Mouse (Mus musculus) gastrocnemius, adult 2 months (tissue): ENCODE results near the gene Fbxo11. TPM values are rescaled to one million over a fixed set of nuclear protein-coding genes. Genes with fewer than 3 reads are reported as not detected.
A peak's percentile ranks its signal among the peaks of the same experiment; 100 is the strongest.

Experiments
- DNase-seq: peaks from one replicate; pipeline ENCODE4 v3.0.0; 2022
- H3K27ac ChIP-seq: fragments of 200-600 bp; 2 replicates; pipeline ENCODE4 v1.8.1; 2022; ENCODE audit warnings: mild to moderate bottlenecking
- H3K4me3 ChIP-seq: fragments of 200-600 bp; 2 replicates; pipeline ENCODE4 v1.8.1; 2022; ENCODE audit warnings: mild to moderate bottlenecking, moderate library complexity
- CTCF ChIP-seq: fragments of 200-600 bp; IDR thresholded peaks from 2 replicates; pipeline ENCODE4 v1.8.1; 2022; ENCODE audit warnings: antibody characterized with exemption, mild to moderate bottlenecking, moderate library complexity
- intact Hi-C: fragments of 180-260 bp; cut with DNase I; formaldehyde crosslinking; loops from one replicate; pipeline ENCODE4 v1.15.1; 2025
- total RNA-seq, 2 experiments: library from RNA; stranded (reverse); gene quantifications; 2 replicates each; pipeline ENCODE4 v1.2.3; 2021

The Fbxo11 gene
- total RNA-seq, 2 experiments from 2014 or later, result 33.2 to 38.8 TPM

DNA sequence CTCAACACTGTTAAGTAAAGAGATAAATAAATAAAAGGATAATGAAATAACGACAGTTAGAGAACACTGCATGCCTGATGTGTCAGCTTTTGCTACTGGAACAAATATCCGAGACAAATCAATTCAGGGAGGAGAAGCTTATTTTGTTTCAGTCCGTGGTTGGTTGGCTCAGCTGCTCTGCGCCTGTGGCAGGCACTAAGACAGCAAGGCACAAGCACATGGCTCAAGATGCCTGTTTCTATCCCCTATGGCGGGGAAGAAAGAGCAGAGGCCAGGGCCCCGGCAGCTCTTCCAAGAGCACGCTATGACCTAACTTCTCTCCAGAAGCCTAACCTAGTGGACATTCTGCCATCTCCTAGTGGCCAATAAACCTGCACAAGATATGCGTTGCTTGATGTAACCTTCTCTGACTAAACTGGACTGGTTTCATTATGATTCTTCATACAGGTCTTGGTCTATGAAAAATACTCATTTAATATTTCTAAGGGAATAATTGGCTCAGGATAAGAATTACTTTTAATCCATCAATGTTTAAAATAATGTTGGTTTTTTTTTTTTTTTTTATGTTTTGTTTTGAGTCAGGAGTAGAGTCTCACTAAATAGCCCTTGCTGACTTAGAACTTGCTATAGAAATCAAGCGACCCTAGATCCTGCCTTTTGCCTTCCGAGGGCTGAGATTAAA is 30.6 kb upstream of the Fbxo11 start:
- no peak overlapping the region for H3K27ac ChIP-seq
- intact Hi-C loops, result no loop called here
- H3K4me3 ChIP-seq, result no peak overlapping the region
- TF ChIP-seq CTCF, result no peak
- DNase-seq, result no peak

DNA sequence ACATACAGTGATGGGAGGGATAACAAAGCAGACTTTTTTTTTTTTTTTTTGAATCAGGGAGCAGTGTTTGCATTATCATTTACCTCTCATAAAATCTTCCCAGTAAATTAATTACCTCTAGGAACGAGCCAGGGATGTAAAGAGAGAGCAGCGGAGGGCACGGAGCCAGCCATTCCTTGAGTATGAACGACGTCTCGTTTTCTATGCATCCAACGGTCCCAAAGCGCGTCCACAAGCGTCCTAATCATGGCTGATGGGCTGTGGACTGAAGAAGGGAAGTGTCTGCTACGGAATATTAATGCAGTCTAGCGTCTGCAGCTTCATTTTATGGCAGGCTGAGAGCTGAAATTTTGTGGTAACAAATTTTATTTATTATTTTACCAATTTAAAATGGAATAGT is 29.2 kb upstream of the Fbxo11 start:
- intact Hi-C loops, result no loop called here
- no peak for TF ChIP-seq CTCF
- DNase-seq, result no peak
- no peak overlapping the region for H3K27ac ChIP-seq
- H3K4me3 ChIP-seq, result no peak overlapping the region

DNA sequence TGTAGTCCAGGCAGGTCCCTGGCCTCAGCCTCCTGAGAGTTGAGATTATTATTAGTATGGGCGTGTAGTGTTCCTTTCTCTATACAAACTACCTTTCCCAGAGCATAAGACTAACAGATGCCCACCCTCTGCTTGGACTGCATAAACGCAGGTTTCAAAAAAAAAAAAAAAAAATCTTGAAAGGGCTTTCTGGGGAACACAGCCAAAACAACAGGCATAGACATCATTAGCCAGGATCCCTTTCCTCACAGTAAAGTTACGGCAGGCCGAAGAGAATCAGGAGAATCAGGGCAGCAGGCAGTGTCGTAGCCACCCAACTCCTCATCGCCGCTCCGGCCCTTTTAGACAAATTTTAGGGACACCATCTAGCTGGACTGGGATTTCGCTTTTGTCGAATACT is 28.7 kb upstream of the Fbxo11 start:
- H3K27ac ChIP-seq, result no peak overlapping the region
- H3K4me3 ChIP-seq, result no peak overlapping the region
- intact Hi-C loops, result no loop called here
- DNase-seq, result no peak
- TF ChIP-seq CTCF, result no peak

DNA sequence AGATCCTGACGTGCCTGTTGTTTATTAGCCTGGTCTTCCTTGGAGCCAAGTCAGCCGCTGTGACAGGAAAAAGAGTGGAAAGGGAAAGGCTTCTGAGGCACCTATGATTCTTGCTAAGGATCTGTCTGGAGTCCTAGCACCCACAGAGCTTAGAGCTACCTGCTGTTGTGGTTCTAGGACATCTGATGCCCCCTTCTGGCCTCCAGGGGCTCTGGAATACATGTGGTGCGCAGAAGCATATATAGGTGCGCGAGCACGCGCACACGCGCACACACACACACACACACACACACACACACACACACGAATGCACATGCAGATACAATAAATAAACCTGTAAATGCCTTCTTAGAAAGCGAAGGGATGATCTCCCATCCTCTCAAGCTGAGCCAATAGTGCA is 20.9 kb upstream of the Fbxo11 start:
- TF ChIP-seq CTCF, result no peak
- no peak for DNase-seq
- Histone ChIP-seq H3K27ac (no peak overlapping the region), H3K4me3 (no peak overlapping the region)
- intact Hi-C loops, result no loop called here

DNA sequence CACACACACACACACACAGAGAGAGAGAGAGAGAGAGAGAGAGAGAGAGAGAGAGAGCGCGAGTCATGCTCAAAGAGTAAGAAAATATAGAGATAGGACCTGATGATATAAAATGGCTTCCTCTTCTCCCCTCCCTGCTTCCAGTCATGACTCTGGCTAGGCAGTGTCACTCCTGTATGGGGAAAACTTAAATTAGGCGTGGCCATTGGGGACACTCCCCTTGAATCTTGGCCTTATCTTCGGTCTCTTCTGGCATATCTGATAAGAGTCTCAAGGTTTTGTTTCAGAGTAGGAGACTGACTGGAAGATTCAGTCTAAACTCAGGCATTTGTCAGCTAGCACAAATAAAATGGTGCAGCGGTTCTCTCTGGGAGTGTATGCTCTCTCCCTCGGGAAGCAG is 16.4 kb upstream of the Fbxo11 start:
- DNase-seq, result no peak
- intact Hi-C loops, result no loop called here
- TF ChIP-seq CTCF, result no peak
- Histone ChIP-seq H3K27ac (no peak overlapping the region), H3K4me3 (no peak overlapping the region)

DNA sequence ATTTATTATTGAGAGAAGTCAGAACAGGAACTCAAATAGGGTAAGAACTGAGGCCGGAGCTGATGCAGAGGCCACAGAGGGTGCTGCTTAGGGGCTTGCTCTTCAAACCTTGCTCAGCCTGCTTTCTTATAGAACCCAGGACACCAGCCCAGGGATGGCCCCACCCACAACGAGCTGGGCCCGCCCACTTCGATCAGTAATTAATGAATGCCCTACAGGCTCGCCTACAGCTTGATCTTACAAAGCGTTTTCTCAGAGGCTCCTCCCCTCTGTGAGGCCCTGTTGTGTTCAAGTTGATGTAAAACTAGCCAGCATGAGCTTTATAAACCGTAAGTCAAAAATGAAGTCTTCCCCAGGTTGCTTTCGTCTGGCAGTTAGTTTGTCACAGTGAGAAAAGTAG is 14.7 kb upstream of the Fbxo11 start:
- intact Hi-C loops, result no loop called here
- TF ChIP-seq CTCF, result no peak
- Histone ChIP-seq H3K4me3 (no peak overlapping the region), H3K27ac (no peak overlapping the region)
- DNase-seq, result no peak

DNA sequence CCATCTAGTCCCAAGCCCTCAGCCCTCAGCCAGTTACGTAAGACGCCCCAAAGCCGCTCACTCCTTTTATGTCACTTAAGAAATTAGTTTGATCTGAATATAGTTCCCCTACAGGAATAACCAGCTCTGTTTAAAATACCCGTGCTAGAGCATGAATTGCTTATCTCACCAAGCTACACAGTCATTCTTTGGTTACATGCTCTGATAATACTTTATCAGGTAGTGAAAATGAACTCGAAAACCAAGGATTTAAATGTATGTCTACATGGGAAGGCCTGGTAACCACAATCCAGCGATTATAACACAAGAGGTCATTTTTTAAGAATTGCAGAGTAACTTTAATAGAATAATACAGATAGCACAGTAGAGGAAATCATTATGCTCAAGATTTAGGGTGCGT is 7.0 kb upstream of the Fbxo11 start:
- no peak overlapping the region for H3K4me3 ChIP-seq
- TF ChIP-seq CTCF, result no peak
- no peak for DNase-seq
- intact Hi-C loops, result no loop called here
- no peak overlapping the region for H3K27ac ChIP-seq

DNA sequence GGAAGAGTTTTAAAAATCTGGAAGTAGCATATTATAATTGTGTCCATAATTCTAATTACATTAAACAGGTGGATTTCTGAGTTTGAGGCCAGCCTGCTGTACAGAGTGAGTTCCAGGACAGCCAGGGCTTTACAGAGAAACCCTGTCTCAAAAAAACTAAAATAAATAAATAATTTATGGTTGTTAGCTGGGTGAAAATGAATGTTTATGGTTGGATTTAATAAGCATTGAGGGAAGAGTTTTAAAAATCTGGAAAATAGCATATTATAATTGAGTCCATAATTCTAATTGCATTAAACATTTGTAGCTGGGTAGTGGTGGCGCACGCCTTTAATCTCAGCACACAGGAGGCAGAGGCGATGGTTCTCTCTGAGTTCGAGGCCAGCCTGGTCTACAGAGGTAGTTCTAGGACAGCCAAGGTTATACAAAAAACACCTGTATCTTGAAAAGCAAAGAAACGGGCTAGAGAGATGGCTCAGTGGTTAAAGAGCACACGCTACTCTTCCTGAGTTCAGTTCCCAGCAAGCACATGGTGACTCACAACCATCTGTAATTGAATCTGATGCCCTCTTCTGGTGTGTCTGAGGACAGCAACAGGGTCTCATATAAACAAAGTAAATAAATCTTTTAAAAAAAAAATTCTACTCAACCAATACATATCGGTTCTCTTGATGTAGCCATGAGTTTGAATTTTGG is 3.1 kb upstream of the Fbxo11 start:
- intact Hi-C loops, result no loop called here
- TF ChIP-seq CTCF, result no peak
- no peak for DNase-seq
- H3K4me3 ChIP-seq, result no peak overlapping the region
- no peak overlapping the region for H3K27ac ChIP-seq

DNA sequence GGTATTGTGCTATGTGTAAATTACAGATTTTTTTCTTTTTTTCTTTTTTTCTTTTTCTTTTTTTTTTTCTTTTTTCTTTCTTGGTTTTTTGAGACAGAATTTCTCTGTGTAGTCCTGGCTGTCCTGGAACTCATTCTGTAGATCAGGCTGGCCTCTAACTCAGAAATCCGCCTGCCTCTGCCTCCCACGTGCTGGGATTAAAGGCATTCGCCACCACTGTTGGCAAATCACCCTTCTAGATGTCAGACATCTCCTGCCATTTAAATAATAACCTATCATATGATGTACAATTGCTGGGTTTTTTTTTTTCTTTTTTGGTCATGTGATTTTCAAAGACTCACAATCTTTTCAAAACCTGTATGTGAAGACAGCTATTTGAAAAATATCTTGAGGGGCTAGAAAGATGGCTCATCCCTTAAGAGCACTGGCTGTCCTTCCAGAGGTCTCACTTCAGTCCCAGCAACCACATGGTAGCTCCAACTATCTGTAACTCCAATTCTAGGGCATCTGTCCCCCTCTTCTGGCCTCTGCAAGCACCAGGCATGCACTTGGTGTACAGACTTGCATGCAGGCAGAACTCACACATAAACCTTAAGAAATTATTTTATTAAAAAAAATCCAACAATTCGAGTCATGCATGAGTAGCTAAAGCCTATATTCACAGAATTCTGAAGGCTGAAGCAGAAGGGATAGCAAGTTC is 2.3 kb upstream of the Fbxo11 start:
- no peak for DNase-seq
- H3K27ac ChIP-seq, result peak overlapping the region; percentile 98
- intact Hi-C loops, result loop anchor here (2.0 kb wide), 1 partner anchor 39 kb away; no protein-coding TSS in a partner anchor
- peak; percentile 31; the same call in 1 of the 2 replicates for TF ChIP-seq CTCF
- H3K4me3 ChIP-seq, result peak overlapping the region; percentile 99

DNA sequence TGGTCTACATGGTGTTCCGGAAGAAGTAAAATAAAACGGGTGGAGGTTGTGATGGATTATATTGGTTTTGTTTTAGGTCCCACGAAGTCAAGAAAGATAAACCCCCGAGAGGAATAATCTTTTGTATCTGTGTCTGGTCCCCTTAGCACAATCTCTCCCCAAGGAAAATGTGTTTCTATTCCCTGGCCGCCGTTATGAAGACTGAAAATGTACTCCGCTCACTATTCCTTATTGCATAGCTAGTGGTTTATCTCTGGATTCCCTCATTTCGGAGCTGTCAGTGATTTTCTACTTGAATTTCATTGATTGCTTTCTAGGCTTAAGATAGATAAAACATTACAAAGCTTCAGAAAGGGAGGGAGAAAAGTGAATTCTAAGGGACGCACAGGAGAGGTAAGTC is 1.7 kb upstream of the Fbxo11 start:
- Histone ChIP-seq H3K27ac (peak overlapping the region; percentile 98), H3K4me3 (peak overlapping the region; percentile 99)
- no peak for TF ChIP-seq CTCF
- no peak for DNase-seq
- intact Hi-C loops, result loop anchor here (2.0 kb wide), 1 partner anchor 38 kb away; no protein-coding TSS in a partner anchor

DNA sequence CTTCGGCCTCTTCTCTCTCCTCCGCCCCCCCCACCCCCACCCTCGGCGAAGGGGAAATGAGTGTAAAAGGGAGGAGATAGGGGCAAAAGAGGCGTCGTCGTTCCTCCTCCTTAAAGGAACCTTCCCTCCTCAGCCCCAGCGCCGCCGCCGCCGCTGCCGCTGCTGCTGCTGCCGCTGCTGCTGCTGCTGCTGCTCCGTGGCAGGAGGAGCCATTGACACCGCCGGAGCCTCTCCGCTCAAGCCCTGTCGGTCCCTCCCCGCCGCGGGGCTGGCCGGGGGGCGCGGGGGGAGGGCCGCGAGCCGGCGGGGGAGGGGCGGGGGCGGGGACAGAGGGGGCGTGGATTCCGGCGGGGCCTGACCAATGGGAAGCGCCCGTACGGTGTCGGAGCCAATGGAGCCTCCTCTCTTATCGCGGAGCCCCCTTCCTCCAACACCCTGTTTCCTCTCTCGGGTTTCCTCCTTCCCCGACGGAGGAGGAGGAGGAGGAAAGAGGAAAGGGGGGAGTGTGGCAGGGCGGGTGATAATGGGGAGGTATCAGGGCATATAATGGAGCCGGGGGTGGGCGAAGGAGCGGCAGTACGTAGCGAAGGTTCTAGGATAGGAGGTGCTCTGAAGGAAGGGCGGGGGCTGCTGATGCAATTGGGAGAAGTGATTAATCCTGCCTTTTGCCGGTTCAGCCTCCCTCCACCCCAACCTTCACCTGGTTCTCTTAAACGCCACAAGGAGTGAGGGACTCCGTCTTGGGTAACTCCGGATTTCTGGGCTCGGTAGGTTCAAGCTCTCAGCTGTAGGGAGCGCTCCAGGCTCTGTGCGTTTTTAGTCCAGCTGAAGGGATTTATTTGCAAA is 933 bp upstream of the Fbxo11 start:
- H3K4me3 ChIP-seq, result peak overlapping the region; percentile 99
- intact Hi-C loops, result loop anchor here (2.0 kb wide), 2 partner anchors 37 to 189 kb away; no protein-coding TSS in a partner anchor
- DNase-seq, result peak; percentile 94
- peak; percentile 75 for TF ChIP-seq CTCF
- peak overlapping the region; percentile 98 for H3K27ac ChIP-seq

DNA sequence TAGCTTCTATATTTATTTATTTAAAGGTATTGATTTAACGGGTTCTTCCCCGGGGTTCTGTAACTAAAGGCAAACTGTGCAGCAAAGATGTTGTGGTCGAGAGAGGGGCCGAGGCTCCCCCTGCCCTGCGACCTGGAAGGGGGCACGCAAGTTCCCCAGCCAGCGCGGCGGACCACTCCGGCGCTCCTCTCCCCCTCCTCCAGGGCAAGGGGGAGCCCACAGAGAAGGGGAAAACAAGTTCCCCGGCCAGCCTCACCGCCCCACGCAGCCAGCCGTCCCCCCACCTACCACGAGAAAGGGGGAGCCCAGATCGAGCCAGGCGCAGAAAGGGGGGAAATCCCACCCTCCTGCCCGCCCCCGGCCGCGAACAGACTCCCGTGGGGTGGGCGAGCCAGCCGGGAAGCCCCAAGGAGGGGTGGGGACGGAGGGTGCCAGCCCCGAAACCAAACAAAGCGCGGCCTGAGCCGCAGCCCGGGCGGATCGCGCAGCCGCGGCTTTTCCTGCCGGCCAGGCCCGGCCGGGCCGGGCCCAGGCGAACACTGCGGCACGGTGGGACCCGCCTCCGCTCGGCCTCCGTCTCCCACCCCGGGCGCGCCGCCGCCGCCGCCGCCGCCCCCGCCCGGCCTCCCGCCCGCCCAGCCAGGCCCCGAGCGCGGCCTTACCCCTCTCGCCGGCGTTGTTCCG is 602 bp downstream of the Fbxo11 start:
- intact Hi-C loops, result loop anchor here (2.0 kb wide), 1 partner anchor 190 kb away; no protein-coding TSS in a partner anchor
- DNase-seq, result peak; percentile 84
- peak overlapping the region; percentile 99 for H3K4me3 ChIP-seq
- TF ChIP-seq CTCF, result no peak
- peak overlapping the region; percentile 98 for H3K27ac ChIP-seq
